Mouse (Mus musculus) lung, adult 2 months (tissue): ENCODE data around the gene Rnf220.

Experiments
- CTCF ChIP-seq: fragments of 200-500 bp; IDR thresholded peaks from 2 replicates; pipeline ENCODE4 v1.5.1; 2011; ENCODE audit warnings: mild to moderate bottlenecking, low read length, control low read depth; ENCODE audit not compliant: insufficient read depth
- POLR2A ChIP-seq: fragments of 200-500 bp; IDR thresholded peaks from 2 replicates; pipeline ENCODE4 v1.6.1; 2011; ENCODE audit warnings: low read depth, mild to moderate bottlenecking, control low read depth, low read length, borderline replicate concordance; ENCODE audit errors: extremely low read depth

DNA sequence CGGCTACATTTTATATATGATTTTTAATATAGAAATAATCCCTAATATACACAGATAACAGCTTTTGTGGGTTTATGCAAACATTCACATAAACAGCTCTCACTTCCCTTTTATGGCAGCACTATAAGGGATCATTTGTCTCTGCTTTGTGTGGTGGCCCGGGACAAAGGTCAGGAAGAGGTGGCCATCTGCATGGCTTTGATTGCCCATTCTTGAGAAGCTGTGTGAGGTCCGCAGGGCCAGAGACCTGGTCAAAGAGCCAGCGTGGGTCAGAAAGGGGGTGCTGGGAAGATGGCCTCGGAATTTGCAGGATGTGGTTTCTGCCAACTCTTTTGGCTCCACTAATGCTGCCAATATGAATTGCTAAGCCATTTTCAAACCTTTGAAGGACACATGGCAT is 273.9 kb downstream of the Rnf220 start:
- no peak for TF ChIP-seq CTCF
- no peak for TF ChIP-seq POLR2A
